Mouse (Mus musculus): ENCODE results near the gene Lamp1. TPM values are rescaled to one million over a fixed set of nuclear protein-coding genes. Genes with fewer than 3 reads are reported as not detected.
A peak's percentile ranks its signal among the peaks of the same experiment; 100 is the strongest.
"Not testable (repeated sequence)": the region's sequence is repeated elsewhere in the genome, so short reads cannot be mapped to it uniquely, and the experiment has no call there.

Lamp1 gene
- total and polyA plus RNA-seq, 2 experiments from 2014 or later = 322 to 358 TPM

DNA sequence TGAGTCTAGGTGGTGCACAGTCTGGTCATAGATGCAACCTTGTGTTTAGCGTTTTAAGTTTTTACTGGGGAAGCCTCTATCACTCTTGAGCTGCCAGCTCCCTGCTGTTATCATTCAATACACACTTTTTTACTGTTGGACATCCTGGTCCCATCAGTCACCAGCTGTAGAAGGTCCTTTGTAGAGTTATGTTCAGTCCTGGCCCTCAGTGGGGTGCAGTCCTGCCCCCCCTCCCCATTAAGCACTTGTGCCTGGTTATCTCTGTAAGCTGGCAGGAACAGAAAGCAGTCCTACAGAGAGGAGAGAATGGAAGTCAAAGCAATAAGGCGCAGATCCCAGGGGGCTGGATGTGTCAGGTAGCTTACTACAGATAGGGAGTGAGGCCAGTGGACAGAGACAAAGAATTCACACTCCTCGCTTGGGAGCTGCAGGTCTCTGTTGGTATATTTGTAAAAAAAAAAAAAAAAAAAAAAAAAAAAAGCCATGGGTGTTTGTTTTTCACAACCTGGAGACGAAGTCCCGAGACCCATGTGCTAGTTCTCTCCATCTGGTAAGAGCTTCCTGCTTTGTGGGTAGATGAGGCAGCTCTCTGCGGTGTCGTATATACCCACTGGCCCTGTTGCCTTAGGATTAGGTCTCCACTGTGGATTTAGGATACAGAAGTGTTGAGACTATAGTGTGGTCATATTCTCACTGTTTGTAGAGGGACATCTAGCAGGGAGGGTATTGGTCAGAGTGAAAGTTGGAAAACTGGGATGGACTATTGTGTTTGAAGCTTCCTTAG, 37.9 kb upstream of the Lamp1 start:
- Histone ChIP-seq H3K27me3 (ENCODE audit: insufficient read depth, low read length) (no peaks in the 10 kb centered on the region), H3K9ac (replicated peaks; ENCODE audit: low read length, poor library complexity, severe bottlenecking) (no peak overlapping the region), H3K4me1 (ENCODE audit: insufficient read depth, low read length) (no peaks in the 10 kb centered on the region), H3K9me3 (ENCODE audit: low read length) (no peaks in the 10 kb centered on the region), H3K4me2 (ENCODE audit: low read depth, low read length, poor library complexity, severe bottlenecking) (no peak overlapping the region), H3K27ac (ENCODE audit: low read depth, low read length) (no peak overlapping the region), H3K36me3 (ENCODE audit: insufficient read depth, low read length) (peaks cover 43% of the 10 kb centered on the region), H3K4me3 (ENCODE audit: low read depth, low read length) (no peak overlapping the region)
- ATAC-seq (ENCODE audit: low FRiP score) = no peak
- no peak for DNase-seq (ENCODE audit: low spot score)
- TF ChIP-seq CTCF (IDR thresholded peaks at IDR 0.05) = no peak
- WGBS = 91% methylated on average over 7 of the region's 7 CpGs

DNA sequence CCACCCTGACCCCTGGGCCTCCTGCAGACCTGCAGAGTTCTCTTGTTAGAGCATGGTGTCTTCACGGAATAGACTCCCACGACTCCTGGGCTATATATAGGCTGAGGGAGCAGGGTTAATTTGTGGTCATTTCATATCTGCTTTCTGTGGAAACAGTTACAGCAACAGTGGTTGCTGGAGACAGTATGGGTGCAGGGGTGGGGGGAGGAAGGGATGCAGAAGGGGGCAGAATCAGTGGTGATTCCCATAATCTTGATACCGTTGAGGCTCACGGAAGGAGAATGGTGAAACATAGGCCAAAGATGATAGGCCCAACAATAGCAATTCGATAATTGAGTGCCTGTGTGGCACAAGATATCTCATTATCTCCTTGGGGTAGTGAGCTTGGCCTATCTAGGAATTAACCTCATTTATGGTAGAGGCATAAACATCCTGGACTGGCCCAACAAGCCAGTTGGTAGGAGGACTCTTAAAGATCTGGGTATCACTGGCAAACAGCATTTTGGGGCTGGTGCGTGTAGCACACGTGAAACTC, 36.0 kb upstream of the Lamp1 start:
- WGBS = 94% methylated on average over 7 of the region's 7 CpGs
- ATAC-seq (ENCODE audit: low FRiP score) (no peak), DNase-seq (ENCODE audit: low spot score) (no peak)
- Histone ChIP-seq H3K27me3 (ENCODE audit: insufficient read depth, low read length) (no peaks in the 10 kb centered on the region), H3K27ac (ENCODE audit: low read depth, low read length) (no peak overlapping the region), H3K36me3 (ENCODE audit: insufficient read depth, low read length) (peaks cover 62% of the 10 kb centered on the region), H3K4me3 (ENCODE audit: low read depth, low read length) (no peak overlapping the region), H3K9ac (replicated peaks; ENCODE audit: low read length, poor library complexity, severe bottlenecking) (no peak overlapping the region), H3K9me3 (ENCODE audit: low read length) (no peaks in the 10 kb centered on the region), H3K4me1 (ENCODE audit: insufficient read depth, low read length) (no peaks in the 10 kb centered on the region), H3K4me2 (ENCODE audit: low read depth, low read length, poor library complexity, severe bottlenecking) (no peak overlapping the region)
- TF ChIP-seq CTCF (IDR thresholded peaks at IDR 0.05) = no peak

GRCm38 (mm10) chr8:13124897-13125296, 34.1 kb upstream of the Lamp1 start:
- H3K36me3 ChIP-seq (ENCODE audit: insufficient read depth, low read length) = peaks cover 67% of the 10 kb centered on the region
- no peak overlapping the region for H3K4me3 ChIP-seq (ENCODE audit: low read depth, low read length)
- no peak overlapping the region for H3K4me2 ChIP-seq (ENCODE audit: low read depth, low read length, poor library complexity, severe bottlenecking)
- 92% methylated on average over 8 of the region's 8 CpGs for WGBS
- TF ChIP-seq CTCF (IDR thresholded peaks at IDR 0.05) = no peak
- H3K9ac ChIP-seq (replicated peaks; ENCODE audit: low read length, poor library complexity, severe bottlenecking) = no peak overlapping the region
- H3K27me3 ChIP-seq (ENCODE audit: insufficient read depth, low read length) = no peaks in the 10 kb centered on the region
- no peaks in the 10 kb centered on the region for H3K9me3 ChIP-seq (ENCODE audit: low read length)
- no peak for DNase-seq (ENCODE audit: low spot score)
- H3K4me1 ChIP-seq (ENCODE audit: insufficient read depth, low read length) = no peaks in the 10 kb centered on the region
- H3K27ac ChIP-seq (ENCODE audit: low read depth, low read length) = no peak overlapping the region
- no peak for ATAC-seq (ENCODE audit: low FRiP score)

GRCm38 (mm10) chr8:13132220-13132619, 26.7 kb upstream of the Lamp1 start:
- not testable (repeated sequence) for H3K27me3 ChIP-seq (ENCODE audit: insufficient read depth, low read length); H3K4me3 ChIP-seq (ENCODE audit: low read depth, low read length); H3K4me2 ChIP-seq (ENCODE audit: low read depth, low read length, poor library complexity, severe bottlenecking); ATAC-seq (ENCODE audit: low FRiP score); H3K9me3 ChIP-seq (ENCODE audit: low read length); H3K9ac ChIP-seq (replicated peaks; ENCODE audit: low read length, poor library complexity, severe bottlenecking); H3K4me1 ChIP-seq (ENCODE audit: insufficient read depth, low read length); H3K27ac ChIP-seq (ENCODE audit: low read depth, low read length)
- DNase-seq (ENCODE audit: low spot score) = peak; percentile 59
- TF ChIP-seq CTCF (IDR thresholded peaks at IDR 0.05) = peak; percentile 72
- 65% methylated on average over 9 of the region's 9 CpGs for WGBS
- peaks cover 74% of the 10 kb centered on the region for H3K36me3 ChIP-seq (ENCODE audit: insufficient read depth, low read length)

DNA sequence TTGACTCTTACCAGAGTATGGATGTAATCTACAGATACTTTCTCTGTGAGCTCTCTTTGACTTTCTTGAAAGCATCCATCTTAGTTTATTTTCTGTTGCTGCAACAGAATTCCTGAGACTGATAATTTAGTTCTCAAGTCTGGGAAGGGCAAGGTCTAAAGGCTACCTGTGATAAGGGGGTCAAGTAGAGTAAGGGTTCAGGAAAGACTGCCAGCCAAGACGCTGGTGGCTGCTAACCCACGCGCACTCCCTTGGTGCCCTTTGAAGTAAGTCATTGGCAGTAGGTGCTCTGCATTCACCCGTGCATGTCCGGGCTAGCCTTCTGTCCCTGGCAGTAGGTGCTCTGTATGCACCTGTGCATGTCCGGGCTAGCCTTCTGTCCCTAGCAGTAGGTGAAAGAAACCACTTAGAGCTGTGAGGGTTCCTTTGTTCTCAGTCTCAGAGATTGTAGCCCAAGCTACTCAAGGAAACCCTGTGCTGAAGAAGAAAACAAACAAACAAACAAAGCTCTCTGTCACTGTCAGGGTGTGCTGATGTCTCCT, 19.2 kb upstream of the Lamp1 start:
- WGBS = 95% methylated on average over 6 of the region's 6 CpGs
- DNase-seq (ENCODE audit: low spot score) (no peak), ATAC-seq (ENCODE audit: low FRiP score) (no peak)
- H3K36me3 ChIP-seq (ENCODE audit: insufficient read depth, low read length) = peaks cover 94% of the 10 kb centered on the region
- no peaks in the 10 kb centered on the region for H3K27me3 ChIP-seq (ENCODE audit: insufficient read depth, low read length)
- H3K4me2 ChIP-seq (ENCODE audit: low read depth, low read length, poor library complexity, severe bottlenecking) = no peak overlapping the region
- no peak overlapping the region for H3K27ac ChIP-seq (ENCODE audit: low read depth, low read length)
- TF ChIP-seq CTCF (IDR thresholded peaks at IDR 0.05) = no peak
- H3K4me3 ChIP-seq (ENCODE audit: low read depth, low read length) = no peak overlapping the region
- H3K9ac ChIP-seq (replicated peaks; ENCODE audit: low read length, poor library complexity, severe bottlenecking) = no peak overlapping the region
- H3K9me3 ChIP-seq (ENCODE audit: low read length) = no peaks in the 10 kb centered on the region
- no peaks in the 10 kb centered on the region for H3K4me1 ChIP-seq (ENCODE audit: insufficient read depth, low read length)

GRCm38 (mm10) chr8:13141681-13142080, 17.3 kb upstream of the Lamp1 start:
- H3K36me3 ChIP-seq (ENCODE audit: insufficient read depth, low read length) = peaks cover 88% of the 10 kb centered on the region
- no peak overlapping the region for H3K27ac ChIP-seq (ENCODE audit: low read depth, low read length)
- TF ChIP-seq CTCF (IDR thresholded peaks at IDR 0.05) = no peak
- no peak for ATAC-seq (ENCODE audit: low FRiP score)
- H3K9ac ChIP-seq (replicated peaks; ENCODE audit: low read length, poor library complexity, severe bottlenecking) = no peak overlapping the region
- no peak overlapping the region for H3K4me3 ChIP-seq (ENCODE audit: low read depth, low read length)
- no peak overlapping the region for H3K4me2 ChIP-seq (ENCODE audit: low read depth, low read length, poor library complexity, severe bottlenecking)
- H3K4me1 ChIP-seq (ENCODE audit: insufficient read depth, low read length) = no peaks in the 10 kb centered on the region
- no peaks in the 10 kb centered on the region for H3K9me3 ChIP-seq (ENCODE audit: low read length)
- no peaks in the 10 kb centered on the region for H3K27me3 ChIP-seq (ENCODE audit: insufficient read depth, low read length)
- DNase-seq (ENCODE audit: low spot score) = no peak
- 97% methylated on average over 5 of the region's 5 CpGs for WGBS

Measured in midbrain, postnatal 0 days (tissue).